Mouse (Mus musculus): ENCODE measurements around the gene Il11ra1. TPM values are rescaled to one million over a fixed set of nuclear protein-coding genes. Genes with fewer than 3 reads are reported as not detected.
A peak's percentile ranks its signal among the peaks of the same experiment; 100 is the strongest.
"Not testable (repeated sequence)": the region's sequence is repeated elsewhere in the genome, so short reads cannot be mapped to it uniquely, and the experiment has no call there.

Gene Il11ra1
- total RNA-seq (2021): 10 to 100 TPM; 88.2 to 99.3 TPM
- 79.9 and 108 TPM in 2 replicates for polyA plus RNA-seq (2012; rRNA removed)
- long read RNA-seq, transcript Il11ra1-201 (13 exons, 2,009 nt): major isoform, 98 of 118 reads
- long read RNA-seq, partial matches to known transcripts: 12 of 118 reads
- long read RNA-seq, other reads (novel, unspliced or antisense): 8 of 118 reads

- DNase-seq; H3K36me3 ChIP-seq (ENCODE audit: control insufficient read depth, insufficient read depth, low read length); H3K27me3 ChIP-seq (ENCODE audit: control insufficient read depth, insufficient read depth, low read length); H3K27ac ChIP-seq; H3K79me2 ChIP-seq (replicated peaks; ENCODE audit: control insufficient read depth, insufficient read depth, low read length); H3K9ac ChIP-seq (ENCODE audit: low read depth, low read length); H3K4me1 ChIP-seq (ENCODE audit: control insufficient read depth, insufficient read depth, low read length); intact Hi-C loops (cut with DNase I); H3K4me3 ChIP-seq: not testable (repeated sequence)
- 38% methylated on average over 10 of the region's 10 CpGs for WGBS
These were observed at the start of gene Il11ra1 for GRCm38 (mm10) chr4:41699783-41700182. Gene Il11ra1, plus strand, starts transcription at chr4:41699989.

GRCm38 (mm10) chr4:41653296-41653695 is 46.5 kb upstream of the Il11ra1 start:
- Histone ChIP-seq H3K4me1 (ENCODE audit: control insufficient read depth, insufficient read depth, low read length) (no peaks in the 10 kb centered on the region), H3K36me3 (ENCODE audit: control insufficient read depth, insufficient read depth, low read length) (no peaks in the 10 kb centered on the region), H3K4me3 (no peak overlapping the region), H3K9ac (ENCODE audit: low read depth, low read length) (no peak overlapping the region), H3K27ac (no peak overlapping the region), H3K27me3 (ENCODE audit: control insufficient read depth, insufficient read depth, low read length) (no peaks in the 10 kb centered on the region), H3K79me2 (replicated peaks; ENCODE audit: control insufficient read depth, insufficient read depth, low read length) (no peaks in the 10 kb centered on the region)
- peak; percentile 50 to 76 for DNase-seq
- intact Hi-C loops (cut with DNase I): loop anchor here (1.0 to 2.0 kb wide), 5 partner anchors 38 to 184 kb away; no protein-coding TSS in a partner anchor
- 47% methylated on average over 6 of the region's 6 CpGs for WGBS
- TF ChIP-seq EP300 (IDR thresholded peaks at IDR 0.05; ENCODE audit: insufficient read depth, low read depth, low read length) (0 out of 2 replicates have a peak, but pooled peaks have one; percentile 4), POLR2A (IDR thresholded peaks at IDR 0.05; ENCODE audit: insufficient read depth, low read depth, low read length) (no peak), CTCF (IDR thresholded peaks at IDR 0.05) (peak; percentile 96)

- Histone ChIP-seq H3K27ac (no peak overlapping the region), H3K4me3 (no peak overlapping the region), H3K9ac (ENCODE audit: low read depth, low read length) (no peak overlapping the region), H3K4me1 (ENCODE audit: control insufficient read depth, insufficient read depth, low read length) (no peaks in the 10 kb centered on the region), H3K27me3 (ENCODE audit: control insufficient read depth, insufficient read depth, low read length) (no peaks in the 10 kb centered on the region), H3K79me2 (replicated peaks; ENCODE audit: control insufficient read depth, insufficient read depth, low read length) (no peaks in the 10 kb centered on the region), H3K36me3 (ENCODE audit: control insufficient read depth, insufficient read depth, low read length) (no peaks in the 10 kb centered on the region)
- intact Hi-C loops (cut with DNase I): loop anchor here (1.0 to 2.0 kb wide), 6 partner anchors 39 to 185 kb away; no protein-coding TSS in a partner anchor
- no peak for TF ChIP-seq EP300 (IDR thresholded peaks at IDR 0.05; ENCODE audit: insufficient read depth, low read depth, low read length)
- no peak for TF ChIP-seq POLR2A (IDR thresholded peaks at IDR 0.05; ENCODE audit: insufficient read depth, low read depth, low read length)
- no peak; the same call in 1 of the 2 replicates for TF ChIP-seq CTCF (IDR thresholded peaks at IDR 0.05)
- DNase-seq: no peak
- 45% methylated on average over 6 of the region's 6 CpGs for WGBS
These were observed 46.1 kb upstream of the Il11ra1 start for GRCm38 (mm10) chr4:41653730-41654129.

- TF ChIP-seq EP300 (IDR thresholded peaks at IDR 0.05; ENCODE audit: insufficient read depth, low read depth, low read length) (no peak), CTCF (IDR thresholded peaks at IDR 0.05) (peak; percentile 74), POLR2A (IDR thresholded peaks at IDR 0.05; ENCODE audit: insufficient read depth, low read depth, low read length) (no peak)
- intact Hi-C loops (cut with DNase I): loop anchor here (2.0 kb wide), 1 partner anchor 55 kb away; no protein-coding TSS in a partner anchor
- H3K4me3 ChIP-seq: no peak overlapping the region
- 22% methylated on average over 7 of the region's 7 CpGs for WGBS
- no peaks in the 10 kb centered on the region for H3K27me3 ChIP-seq (ENCODE audit: control insufficient read depth, insufficient read depth, low read length)
- no peaks in the 10 kb centered on the region for H3K4me1 ChIP-seq (ENCODE audit: control insufficient read depth, insufficient read depth, low read length)
- peak; percentile 42 to 72 for DNase-seq
- no peaks in the 10 kb centered on the region for H3K79me2 ChIP-seq (replicated peaks; ENCODE audit: control insufficient read depth, insufficient read depth, low read length)
- no peak overlapping the region for H3K27ac ChIP-seq
- H3K9ac ChIP-seq (ENCODE audit: low read depth, low read length): no peak overlapping the region
- H3K36me3 ChIP-seq (ENCODE audit: control insufficient read depth, insufficient read depth, low read length): no peaks in the 10 kb centered on the region
These were observed 45.6 kb upstream of the Il11ra1 start for GRCm38 (mm10) chr4:41654217-41654616.

GRCm38 (mm10) chr4:41655525-41655924 is 44.3 kb upstream of the Il11ra1 start:
- H3K4me1 ChIP-seq (ENCODE audit: control insufficient read depth, insufficient read depth, low read length): no peaks in the 10 kb centered on the region
- H3K27me3 ChIP-seq (ENCODE audit: control insufficient read depth, insufficient read depth, low read length): no peaks in the 10 kb centered on the region
- intact Hi-C loops (cut with DNase I): loop anchor here (2.0 kb wide), 1 partner anchor 53 kb away; no protein-coding TSS in a partner anchor
- H3K36me3 ChIP-seq (ENCODE audit: control insufficient read depth, insufficient read depth, low read length): no peaks in the 10 kb centered on the region
- TF ChIP-seq POLR2A (IDR thresholded peaks at IDR 0.05; ENCODE audit: insufficient read depth, low read depth, low read length): no peak
- TF ChIP-seq CTCF (IDR thresholded peaks at IDR 0.05): no peak
- TF ChIP-seq EP300 (IDR thresholded peaks at IDR 0.05; ENCODE audit: insufficient read depth, low read depth, low read length): no peak
- 84% methylated on average over 2 of the region's 2 CpGs for WGBS
- no peak overlapping the region for H3K27ac ChIP-seq
- H3K9ac ChIP-seq (ENCODE audit: low read depth, low read length): no peak overlapping the region
- no peak overlapping the region for H3K4me3 ChIP-seq
- no peak for DNase-seq
- H3K79me2 ChIP-seq (replicated peaks; ENCODE audit: control insufficient read depth, insufficient read depth, low read length): no peaks in the 10 kb centered on the region

- H3K36me3 ChIP-seq (ENCODE audit: control insufficient read depth, insufficient read depth, low read length): no peaks in the 10 kb centered on the region
- TF ChIP-seq POLR2A (IDR thresholded peaks at IDR 0.05; ENCODE audit: insufficient read depth, low read depth, low read length) (no peak), EP300 (IDR thresholded peaks at IDR 0.05; ENCODE audit: insufficient read depth, low read depth, low read length) (no peak), CTCF (IDR thresholded peaks at IDR 0.05) (no peak)
- H3K4me1 ChIP-seq (ENCODE audit: control insufficient read depth, insufficient read depth, low read length): no peaks in the 10 kb centered on the region
- H3K79me2 ChIP-seq (replicated peaks; ENCODE audit: control insufficient read depth, insufficient read depth, low read length): no peaks in the 10 kb centered on the region
- DNase-seq: no peak
- WGBS: 26% methylated on average over 25 of the region's 25 CpGs
- intact Hi-C loops (cut with DNase I): no loop called here
- no peak overlapping the region for H3K4me3 ChIP-seq
- no peak overlapping the region for H3K27ac ChIP-seq
- no peak overlapping the region for H3K9ac ChIP-seq (ENCODE audit: low read depth, low read length)
- no peaks in the 10 kb centered on the region for H3K27me3 ChIP-seq (ENCODE audit: control insufficient read depth, insufficient read depth, low read length)
These were observed 41.0 kb upstream of the Il11ra1 start for GRCm38 (mm10) chr4:41658566-41659384.

Data from heart, adult 2 months (tissue).